Mouse (Mus musculus) heart, postnatal 10 days (tissue): ENCODE measurements around the gene Cdkn3. TPM values are rescaled to one million over a fixed set of nuclear protein-coding genes. Genes with fewer than 3 reads are reported as not detected.

Experiments
- total RNA-seq, 2 experiments: library from RNA; stranded (reverse); gene quantifications; 2 replicates each; pipeline ENCODE4 v1.2.3; 2021

Cdkn3 gene
- total RNA-seq, 2 experiments from 2014 or later, result 7.2 to 9.5 TPM

Other genes starting within 250 kb of the Cdkn3 start
- 10 to 100 TPM; 54.5 to 62.6 TPM for gene Cnih1, start 27.9 kb downstream of the Cdkn3 start, total RNA-seq
- gene Gmfb, start 61.7 kb downstream of the Cdkn3 start, total RNA-seq, result 10 to 100 TPM; 45.0 to 45.8 TPM
- gene Cgrrf1, start 71.6 kb downstream of the Cdkn3 start, total RNA-seq, result 10 to 100 TPM; 34.4 to 38.4 TPM
- gene Samd4, start 122.3 kb downstream of the Cdkn3 start, total RNA-seq, result 10 to 100 TPM; 64.3 to 67.9 TPM